In genomic region chr17:88159212-88159668, GRCm38 (mm10) we compare ENCODE assay signal across 7 mouse cellular contexts.
A peak's percentile ranks its signal among the peaks of the same experiment; 100 is the strongest.
DNase-seq lines count a peak whose midpoint lies in the region; ATAC-seq and TF ChIP-seq lines count a peak whose summit lies in the region.

No protein-coding gene starts in this region.

- TF ChIP-seq CTCF in layer of hippocampus, adult 2 months (conservative IDR thresholded peaks at IDR 0.05) = no peak
- TF ChIP-seq CTCF in hindbrain, postnatal 0 days (IDR thresholded peaks at IDR 0.05; ENCODE audit: low read depth) = no peak

- H3K27me3 ChIP-seq in embryonic facial prominence, embryonic 13.5 days = peaks cover 10% of the 10 kb centered on the region
- no peaks in the 10 kb centered on the region for H3K27me3 ChIP-seq in hindbrain, postnatal 0 days (ENCODE audit: insufficient read depth, low read length)

- peak overlapping the region; percentile 11; the same call in 1 of the 2 replicates for H3K4me3 ChIP-seq in layer of hippocampus, adult 2 months
- H3K4me3 ChIP-seq in embryonic facial prominence, embryonic 13.5 days = 0 out of 2 replicates have a peak overlapping the region, but pooled peaks have one; percentile 9
- peak overlapping the region; percentile 14; the same call in 1 of the 2 replicates for H3K4me3 ChIP-seq in hindbrain, postnatal 0 days (ENCODE audit: low read length)

- H3K9me3 ChIP-seq in embryonic facial prominence, embryonic 13.5 days = no peaks in the 10 kb centered on the region
- H3K9me3 ChIP-seq in hindbrain, postnatal 0 days (ENCODE audit: low read length) = no peaks in the 10 kb centered on the region

- WGBS in embryonic facial prominence, embryonic 13.5 days = 9% methylated on average over 11 of the region's 11 CpGs
- WGBS in hindbrain, postnatal 0 days = 9% methylated on average over 11 of the region's 11 CpGs

- no peaks in the 10 kb centered on the region for H3K36me3 ChIP-seq in embryonic facial prominence, embryonic 13.5 days
- no peaks in the 10 kb centered on the region for H3K36me3 ChIP-seq in hindbrain, postnatal 0 days (ENCODE audit: insufficient read depth, low read length)

- peak overlapping the region; percentile 43 for H3K4me2 ChIP-seq in embryonic facial prominence, embryonic 13.5 days
- peak overlapping the region; percentile 45 for H3K4me2 ChIP-seq in hindbrain, postnatal 0 days (ENCODE audit: low read depth, low read length)

- no peak for DNase-seq in layer of hippocampus, adult 2 months (ENCODE audit: low spot score in 2 of 2)
- DNase-seq in layer of hippocampus, adult 11-12 months (ENCODE audit: low spot score) = no peak
- peak; percentile 39 for DNase-seq in hindbrain, postnatal 0 days (ENCODE audit: low spot score)
- DNase-seq in retina, embryonic 14.5 days (ENCODE audit: low spot score) = peak; percentile 23
- no peak for DNase-seq in urinary bladder, postnatal 14 days (ENCODE audit: low spot score)
- DNase-seq in urinary bladder, postnatal 36 days (ENCODE audit: low spot score in 2 of 2) = no peak

- peaks cover 14% of the 10 kb centered on the region for H3K4me1 ChIP-seq in embryonic facial prominence, embryonic 13.5 days
- H3K4me1 ChIP-seq in hindbrain, postnatal 0 days (ENCODE audit: insufficient read depth, low read length) = no peaks in the 10 kb centered on the region

- no peak overlapping the region for H3K9ac ChIP-seq in embryonic facial prominence, embryonic 13.5 days
- H3K9ac ChIP-seq in hindbrain, postnatal 0 days (replicated peaks; ENCODE audit: low read length) = no peak overlapping the region

- no peak for ATAC-seq in embryonic facial prominence, embryonic 13.5 days (ENCODE audit: insufficient number of reproducible peaks, insufficient read depth, low FRiP score, low TSS enrichment, low read depth)
- no peak for ATAC-seq in hindbrain, postnatal 0 days

- no peak overlapping the region for H3K27ac ChIP-seq in layer of hippocampus, adult 2 months
- H3K27ac ChIP-seq in embryonic facial prominence, embryonic 13.5 days = no peak overlapping the region
- H3K27ac ChIP-seq in hindbrain, postnatal 0 days = no peak overlapping the region

Comparison
In these comparisons a context has a peak if more than half of its experiments do, and no peak if none do; other contexts are left out.
1. DNase-seq: peak in hindbrain, postnatal 0 days (single experiment) and retina, embryonic 14.5 days (single experiment); none in layer of hippocampus, adult 2 months (0 of 2), layer of hippocampus, adult 11-12 months (single experiment), urinary bladder, postnatal 14 days (single experiment) and urinary bladder, postnatal 36 days (0 of 2).
2. Peak in every context shown above with its lines, with median percentiles within 50 percentile points of each other: H3K4me3 ChIP-seq.